In the genomic region with DNA sequence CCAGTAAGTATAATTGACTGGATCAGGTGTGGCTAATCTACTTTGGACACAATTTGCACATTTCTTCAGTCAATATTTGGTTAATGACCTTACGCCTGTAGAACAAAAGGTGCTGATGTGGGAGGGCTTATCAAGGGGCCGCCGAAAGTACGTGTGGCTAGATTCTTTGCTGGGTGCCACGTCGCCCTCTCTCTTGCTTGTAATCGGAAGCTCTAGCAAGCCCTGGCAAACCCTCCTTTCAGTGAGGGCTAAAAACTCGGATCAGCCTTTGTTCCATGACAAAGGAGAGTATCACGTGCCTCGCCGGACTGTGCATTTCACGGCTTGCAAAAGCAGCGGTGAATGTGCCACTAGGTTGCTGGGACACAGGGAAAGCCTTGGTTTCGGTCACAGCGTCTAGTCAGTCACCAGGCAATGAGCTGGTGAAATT, we compare ENCODE assay signal across 8 mouse cellular contexts. TPM values are rescaled to one million over a fixed set of nuclear protein-coding genes. Genes with fewer than 3 reads are reported as not detected.
DNase-seq lines count a peak whose midpoint lies in the region; ATAC-seq lines count a peak whose summit lies in the region.

No protein-coding gene starts in this region.

- H3K27me3 ChIP-seq in forebrain, embryonic 12.5 days = peaks cover 14% of the 10 kb centered on the region
- H3K27me3 ChIP-seq in lung, embryonic 15.5 days = no peaks in the 10 kb centered on the region

- under 1% methylated on average over 15 of the region's 15 CpGs for WGBS in forebrain, embryonic 12.5 days
- WGBS in lung, embryonic 15.5 days = under 1% methylated on average over 15 of the region's 15 CpGs

- H3K36me3 ChIP-seq in forebrain, embryonic 12.5 days (replicated peaks) = peaks cover 28% of the 10 kb centered on the region
- H3K36me3 ChIP-seq in lung, embryonic 15.5 days = peaks cover 16% of the 10 kb centered on the region

- H3K27ac ChIP-seq in forebrain, embryonic 12.5 days = peak overlapping the region; percentile 95
- H3K27ac ChIP-seq in lung, embryonic 15.5 days = peak overlapping the region; percentile 97

- peaks cover 17% of the 10 kb centered on the region for H3K4me1 ChIP-seq in forebrain, embryonic 12.5 days
- peaks cover 23% of the 10 kb centered on the region for H3K4me1 ChIP-seq in lung, embryonic 15.5 days

- intact Hi-C loops in gastrocnemius, postnatal 36 days (cut with DNase I) = no loop called here

- ATAC-seq in forebrain, embryonic 12.5 days (ENCODE audit: low FRiP score) = peak; percentile 50
- ATAC-seq in lung, embryonic 15.5 days (ENCODE audit: borderline replicate concordance, extremely low read depth, low FRiP score, low TSS enrichment) = no peak

- no peaks in the 10 kb centered on the region for H3K9me3 ChIP-seq in forebrain, embryonic 12.5 days
- H3K9me3 ChIP-seq in lung, embryonic 15.5 days = no peaks in the 10 kb centered on the region

- peak; percentile 36 for DNase-seq in gastrocnemius, adult 18-20 months (ENCODE audit: low spot score)
- no peak for DNase-seq in gastrocnemius, postnatal 36 days
- peak; percentile 92 for DNase-seq in R1 (ENCODE audit: low read depth, low spot score)
- DNase-seq in kidney, adult 11 months = peak; percentile 36
- DNase-seq in ovary, postnatal 14 days (ENCODE audit: low spot score) = peak; percentile 12
- DNase-seq in cerebellum, adult 11 months = no peak

- peak overlapping the region; percentile 92 for H3K9ac ChIP-seq in forebrain, embryonic 12.5 days
- H3K9ac ChIP-seq in lung, embryonic 15.5 days = peak overlapping the region; percentile 79

- H3K4me2 ChIP-seq in forebrain, embryonic 12.5 days = peak overlapping the region; percentile 69
- peak overlapping the region; percentile 99 for H3K4me2 ChIP-seq in lung, embryonic 15.5 days

- peak overlapping the region; percentile 74 for H3K4me3 ChIP-seq in forebrain, embryonic 12.5 days (replicated peaks)
- H3K4me3 ChIP-seq in lung, embryonic 15.5 days = peak overlapping the region; percentile 67

RNA-seq across cellular contexts. Expression of a gene that starts 2.6 kb away (rescaled TPM):
- 100 to 1,000 TPM; 173 to 219 TPM for total RNA-seq in gastrocnemius, adult 18-20 months (2021)
- total RNA-seq in gastrocnemius, postnatal 36 days (2021) = 100 to 1,000 TPM in 1 of 2 experiments, 10 to 100 TPM in 1; 54.5 to 100 TPM
- 501 and 537 TPM in 2 replicates for polyA plus RNA-seq in forebrain, embryonic 12.5 days (2016; fragmentation: Nextera tagmentation; extraction: Ambion mirVana)
- 204 and 215 TPM in 2 replicates for polyA plus RNA-seq in lung, embryonic 15.5 days (2015; fragmentation: Nextera tagmentation; extraction: Ambion mirVana)

RNA-seq across cellular contexts. Expression of a gene that starts 39.9 kb away (rescaled TPM):
- 10 to 100 TPM; 94.5 to 96.7 TPM for total RNA-seq in gastrocnemius, adult 18-20 months (2021)
- 100 to 1,000 TPM in 1 of 2 experiments, 10 to 100 TPM in 1; 90.8 to 102 TPM for total RNA-seq in gastrocnemius, postnatal 36 days (2021)
- polyA plus RNA-seq in forebrain, embryonic 12.5 days (2016; fragmentation: Nextera tagmentation; extraction: Ambion mirVana) = 60.8 and 63.4 TPM in 2 replicates
- 48.1 and 52.1 TPM in 2 replicates for polyA plus RNA-seq in lung, embryonic 15.5 days (2015; fragmentation: Nextera tagmentation; extraction: Ambion mirVana)

RNA-seq across cellular contexts. Expression of a gene that starts 56.8 kb away (rescaled TPM):
- 10 to 100 TPM in 1 of 2 experiments, 1 to 10 TPM in 1; 2.9 to 14.2 TPM for total RNA-seq in gastrocnemius, adult 18-20 months (2021)
- total RNA-seq in gastrocnemius, postnatal 36 days (2021) = 1 to 10 TPM; 5.4 to 9.2 TPM
- 14.1 and 17.0 TPM in 2 replicates for polyA plus RNA-seq in forebrain, embryonic 12.5 days (2016; fragmentation: Nextera tagmentation; extraction: Ambion mirVana)
- polyA plus RNA-seq in lung, embryonic 15.5 days (2015; fragmentation: Nextera tagmentation; extraction: Ambion mirVana) = 10.8 and 15.1 TPM in 2 replicates

Comparison
In these comparisons a context has a peak if more than half of its experiments do, and no peak if none do; other contexts are left out.
1. DNase-seq: peak in gastrocnemius, adult 18-20 months (single experiment), R1 (single experiment), kidney, adult 11 months (single experiment) and ovary, postnatal 14 days (single experiment); none in gastrocnemius, postnatal 36 days (0 of 2) and cerebellum, adult 11 months (single experiment).